In the genomic region with DNA sequence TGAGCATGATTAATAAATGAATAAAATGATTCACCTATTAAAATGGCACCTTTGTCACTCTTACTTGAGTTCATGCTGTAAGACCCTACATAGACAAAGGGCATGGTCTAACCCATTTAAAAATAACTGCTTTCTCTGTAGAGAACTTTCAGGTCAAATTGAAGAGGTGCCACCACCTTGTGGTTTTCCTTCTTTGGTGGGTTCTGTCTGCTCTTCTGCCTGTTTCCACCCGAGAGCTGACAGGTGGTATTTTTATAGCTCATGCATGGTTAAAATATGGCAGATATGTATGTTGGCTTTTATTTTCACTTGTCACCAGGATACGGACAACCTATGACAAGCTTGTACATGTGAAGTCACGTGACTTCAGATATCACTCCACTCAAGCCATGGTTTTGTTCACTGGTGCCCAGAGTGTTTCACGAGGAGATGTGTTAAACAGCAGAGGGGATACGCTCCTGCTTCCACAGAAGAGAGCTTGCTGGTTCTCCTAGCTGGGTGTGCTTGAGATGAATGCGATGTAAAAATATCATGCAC, we compare ENCODE assay signal across 25 mouse cellular contexts.
"Had no signal": no experiment of that assay in that cellular context is flagged by ENCODE, and none has a peak within 500 bp of the region (broad histone marks: within the 10 kb centered on the region; RNA-seq: fewer than 3 reads in every experiment).

No protein-coding gene starts in this region.

- ATAC-seq: hindbrain, postnatal 0 days; intestine, embryonic 16.5 days; liver, embryonic 12.5 days had no signal

- H3K4me2 ChIP-seq: heart, embryonic 12.5 days; hindbrain, embryonic 13.5 days; hindbrain, embryonic 15.5 days; kidney, embryonic 15.5 days; limb, embryonic 13.5 days; limb, embryonic 15.5 days; liver, embryonic 12.5 days had no signal

- H3K4me3 ChIP-seq: heart, adult 2 months; heart, embryonic 10.5 days; heart, embryonic 12.5 days; hindbrain, embryonic 13.5 days; hindbrain, embryonic 15.5 days; kidney, embryonic 15.5 days; limb, embryonic 13.5 days; limb, embryonic 15.5 days; liver, embryonic 12.5 days had no signal

- H3K27me3 ChIP-seq: heart, embryonic 12.5 days; hindbrain, embryonic 15.5 days; kidney, embryonic 15.5 days; liver, embryonic 12.5 days had no signal

- H3K27ac ChIP-seq: heart, adult 2 months; heart, embryonic 10.5 days; hindbrain, embryonic 13.5 days; hindbrain, embryonic 15.5 days; hindbrain, postnatal 0 days; kidney, embryonic 15.5 days; kidney, postnatal 0 days; limb, embryonic 13.5 days; limb, embryonic 15.5 days; liver, embryonic 12.5 days had no signal

- H3K36me3 ChIP-seq: heart, embryonic 10.5 days; heart, embryonic 12.5 days; hindbrain, embryonic 13.5 days; hindbrain, embryonic 15.5 days; kidney, embryonic 15.5 days; limb, embryonic 13.5 days; limb, embryonic 15.5 days; liver, embryonic 12.5 days had no signal

- H3K9me3 ChIP-seq: heart, embryonic 10.5 days; heart, embryonic 12.5 days; hindbrain, embryonic 13.5 days; hindbrain, embryonic 15.5 days; kidney, embryonic 15.5 days; limb, embryonic 13.5 days; limb, embryonic 15.5 days; liver, embryonic 12.5 days had no signal

- DNase-seq: gastrocnemius, postnatal 14 days; gastrocnemius, postnatal 36 days; heart, adult 11 months; heart, adult 2 months; heart, postnatal 14 days; heart, postnatal 36 days; kidney, adult 11 months; kidney, adult 2 months; kidney, adult 9 months; kidney, postnatal 14 days; kidney, postnatal 36 days; layer of hippocampus, adult 9-11 months; layer of hippocampus, postnatal 36 days; left cerebral cortex, postnatal 4 days had no signal

- H3K9ac ChIP-seq: heart, embryonic 12.5 days; hindbrain, embryonic 13.5 days; hindbrain, embryonic 15.5 days; kidney, embryonic 15.5 days; limb, embryonic 13.5 days; limb, embryonic 15.5 days; liver, embryonic 12.5 days had no signal
